Mouse (Mus musculus) limb, embryonic 13.5 days (tissue): ENCODE results near the gene Gpr39. TPM values are rescaled to one million over a fixed set of nuclear protein-coding genes. Genes with fewer than 3 reads are reported as not detected.
"Not testable (repeated sequence)": the region's sequence is repeated elsewhere in the genome, so short reads cannot be mapped to it uniquely, and the experiment has no call there.

Experiments used
- ATAC-seq: fragments of 200-750 bp; cut with Nextera tagmentation; 2 replicates; pipeline ENCODE4 v1.8.0; 2017; ENCODE audit warnings: low read depth, moderate number of reproducible peaks, moderate TSS enrichment; ENCODE audit not compliant: low FRiP score
- H3K27ac ChIP-seq: fragments of 300-500 bp; sonication (generic); 2 replicates; pipeline ENCODE4 v1.5.1; 2015; ENCODE audit warnings: inconsistent platforms, mild to moderate bottlenecking, moderate library complexity
- H3K27me3 ChIP-seq: fragments of 300-500 bp; sonication (generic); 2 replicates; pipeline ENCODE4 v1.6.1; 2015; ENCODE audit warnings: mild to moderate bottlenecking, inconsistent platforms
- H3K36me3 ChIP-seq: fragments of 300-500 bp; sonication (generic); 2 replicates; pipeline ENCODE4 v1.6.1; 2015; ENCODE audit warnings: inconsistent platforms, mild to moderate bottlenecking, moderate library complexity
- H3K4me1 ChIP-seq: fragments of 300-500 bp; sonication (generic); 2 replicates; pipeline ENCODE4 v1.6.1; 2015; ENCODE audit warnings: inconsistent platforms
- H3K4me2 ChIP-seq: fragments of 300-500 bp; sonication (generic); replicated peaks from 2 replicates; pipeline ENCODE4 v1.6.1; 2015; ENCODE audit warnings: inconsistent platforms, mild to moderate bottlenecking, moderate library complexity
- H3K4me3 ChIP-seq: fragments of 300-500 bp; sonication (generic); 2 replicates; pipeline ENCODE4 v1.5.1; 2015; ENCODE audit warnings: moderate library complexity, mild to moderate bottlenecking, inconsistent platforms
- H3K9ac ChIP-seq: fragments of 300-500 bp; sonication (generic); 2 replicates; pipeline ENCODE4 v1.6.1; 2015; ENCODE audit warnings: mild to moderate bottlenecking, inconsistent platforms
- H3K9me3 ChIP-seq: fragments of 300-500 bp; sonication (generic); 2 replicates; pipeline ENCODE4 v1.6.1; 2016; ENCODE audit warnings: inconsistent platforms
- WGBS: fragments of 180-500 bp; shearing (Covaris S2); methylation state at CpG from one replicate; pipeline ENCODE4 v1.1.7; 2015; 5-methylcytosine and 5-hydroxymethylcytosine counted together
- polyA plus RNA-seq: library from polyadenylated mRNA; unstranded; fragments of >200 nt; fragmentation: Nextera tagmentation; extraction: Ambion mirVana; gene quantifications from 2 replicates; pipeline ENCODE4 v1.2.1, GENCODE M21; 2015

Gene Gpr39
- 0.13 TPM in 1 of 2 replicates, not detected in the other for polyA plus RNA-seq

GRCm38 (mm10) chr1:125676790-125677273 is at the start of gene Gpr39:
Gpr39 (plus strand) TSS chr1:125676995.
- Histone ChIP-seq H3K27ac (no peak within 1 kb of the TSS), H3K9me3 (no peaks in the 10 kb centered on the region), H3K4me3 (no peak within 1 kb of the TSS), H3K27me3 (peaks cover 10% of the 10 kb centered on the region; the same call in 1 of the 2 replicates), H3K36me3 (no peaks in the 10 kb centered on the region), H3K4me1 (peaks cover 24% of the 10 kb centered on the region), H3K9ac (no peak within 1 kb of the TSS), H3K4me2 (0 out of 2 replicates have a peak within 1 kb of the TSS, but pooled peaks have one; percentile 16)
- ATAC-seq = no peak
- WGBS = 52% methylated on average over 15 of the region's 15 CpGs

- Histone ChIP-seq H3K9me3 (no peaks in the 10 kb centered on the region; the same call in 1 of the 2 replicates), H3K4me1 (peaks cover 12% of the 10 kb centered on the region), H3K4me2 (peak overlapping the region; percentile 9; the same call in 1 of the 2 replicates), H3K27me3 (no peaks in the 10 kb centered on the region), H3K4me3 (no peak overlapping the region), H3K27ac (no peak overlapping the region), H3K9ac (no peak overlapping the region), H3K36me3 (no peaks in the 10 kb centered on the region)
- WGBS = 55% methylated on average over 8 of the region's 8 CpGs
- peak; percentile 44; the same call in 1 of the 2 replicates for ATAC-seq
Measured at GRCm38 (mm10) chr1:125639501-125640253, 37.1 kb upstream of the Gpr39 start.

- no peaks in the 10 kb centered on the region for H3K36me3 ChIP-seq
- WGBS = 29% methylated on average over 1 of the region's 1 CpGs
- peaks cover 12% of the 10 kb centered on the region for H3K4me1 ChIP-seq
- H3K9ac ChIP-seq = no peak overlapping the region
- no peak overlapping the region for H3K4me3 ChIP-seq
- H3K27ac ChIP-seq = no peak overlapping the region
- no peak for ATAC-seq
- H3K9me3 ChIP-seq = no peaks in the 10 kb centered on the region
- H3K27me3 ChIP-seq = no peaks in the 10 kb centered on the region
- no peak overlapping the region for H3K4me2 ChIP-seq
Measured at GRCm38 (mm10) chr1:125643643-125644042, 33.2 kb upstream of the Gpr39 start.

- WGBS = 88% methylated on average over 2 of the region's 2 CpGs
- ATAC-seq, H3K9ac ChIP-seq, H3K36me3 ChIP-seq, H3K9me3 ChIP-seq, H3K4me2 ChIP-seq, H3K4me1 ChIP-seq, H3K27me3 ChIP-seq, H3K4me3 ChIP-seq, H3K27ac ChIP-seq: not testable (repeated sequence)
Measured at GRCm38 (mm10) chr1:125646816-125647215, 30.0 kb upstream of the Gpr39 start.

GRCm38 (mm10) chr1:125648011-125648410 is 28.8 kb upstream of the Gpr39 start:
- WGBS = 93% methylated on average over 4 of the region's 4 CpGs
- H3K4me2 ChIP-seq = no peak overlapping the region
- ATAC-seq = no peak
- no peak overlapping the region for H3K4me3 ChIP-seq
- H3K36me3 ChIP-seq = no peaks in the 10 kb centered on the region
- H3K4me1 ChIP-seq = no peaks in the 10 kb centered on the region
- no peaks in the 10 kb centered on the region for H3K9me3 ChIP-seq
- H3K9ac ChIP-seq = no peak overlapping the region
- H3K27me3 ChIP-seq = no peaks in the 10 kb centered on the region
- H3K27ac ChIP-seq = no peak overlapping the region

GRCm38 (mm10) chr1:125649056-125649455 is 27.7 kb upstream of the Gpr39 start:
- no peaks in the 10 kb centered on the region for H3K9me3 ChIP-seq
- no peak overlapping the region for H3K9ac ChIP-seq
- WGBS = 87% methylated on average over 3 of the region's 3 CpGs
- no peaks in the 10 kb centered on the region for H3K4me1 ChIP-seq
- H3K27ac ChIP-seq = no peak overlapping the region
- H3K27me3 ChIP-seq = no peaks in the 10 kb centered on the region
- no peak for ATAC-seq
- H3K4me2 ChIP-seq = no peak overlapping the region
- no peak overlapping the region for H3K4me3 ChIP-seq
- no peaks in the 10 kb centered on the region for H3K36me3 ChIP-seq

- Histone ChIP-seq H3K4me2 (no peak overlapping the region), H3K36me3 (no peaks in the 10 kb centered on the region), H3K9me3 (no peaks in the 10 kb centered on the region; the same call in 1 of the 2 replicates), H3K9ac (no peak overlapping the region), H3K27me3 (no peaks in the 10 kb centered on the region), H3K4me1 (no peaks in the 10 kb centered on the region), H3K27ac (no peak overlapping the region), H3K4me3 (no peak overlapping the region)
- ATAC-seq = no peak
- 66% methylated on average over 1 of the region's 1 CpGs for WGBS
Measured at GRCm38 (mm10) chr1:125652836-125653594, 23.8 kb upstream of the Gpr39 start.

- Histone ChIP-seq H3K4me1 (no peaks in the 10 kb centered on the region), H3K9ac (no peak overlapping the region), H3K4me2 (no peak overlapping the region), H3K36me3 (no peaks in the 10 kb centered on the region), H3K9me3 (no peaks in the 10 kb centered on the region; the same call in 1 of the 2 replicates), H3K27me3 (no peaks in the 10 kb centered on the region), H3K4me3 (no peak overlapping the region), H3K27ac (no peak overlapping the region)
- ATAC-seq = no peak
- 81% methylated on average over 5 of the region's 5 CpGs for WGBS
Measured at GRCm38 (mm10) chr1:125657416-125657815, 19.4 kb upstream of the Gpr39 start.

GRCm38 (mm10) chr1:125660151-125660550 is 16.6 kb upstream of the Gpr39 start:
- no peak for ATAC-seq
- Histone ChIP-seq H3K36me3 (no peaks in the 10 kb centered on the region), H3K4me2 (no peak overlapping the region), H3K9me3 (no peaks in the 10 kb centered on the region; the same call in 1 of the 2 replicates), H3K4me3 (no peak overlapping the region), H3K27ac (no peak overlapping the region), H3K4me1 (no peaks in the 10 kb centered on the region), H3K9ac (no peak overlapping the region), H3K27me3 (no peaks in the 10 kb centered on the region)
- 91% methylated on average over 4 of the region's 4 CpGs for WGBS

- H3K9me3 ChIP-seq = no peaks in the 10 kb centered on the region
- no peak overlapping the region for H3K9ac ChIP-seq
- H3K4me3 ChIP-seq = no peak overlapping the region
- H3K36me3 ChIP-seq = no peaks in the 10 kb centered on the region
- no peak overlapping the region for H3K4me2 ChIP-seq
- no peak overlapping the region for H3K27ac ChIP-seq
- no peak for ATAC-seq
- no peaks in the 10 kb centered on the region for H3K4me1 ChIP-seq
- WGBS = 90% methylated on average over 4 of the region's 4 CpGs
- H3K27me3 ChIP-seq = no peaks in the 10 kb centered on the region
Measured at GRCm38 (mm10) chr1:125660901-125661300, 15.9 kb upstream of the Gpr39 start.

GRCm38 (mm10) chr1:125662058-125662457 is 14.7 kb upstream of the Gpr39 start:
- Histone ChIP-seq H3K27ac (no peak overlapping the region), H3K9ac (no peak overlapping the region), H3K4me2 (no peak overlapping the region), H3K9me3 (no peaks in the 10 kb centered on the region), H3K27me3 (no peaks in the 10 kb centered on the region), H3K36me3 (no peaks in the 10 kb centered on the region), H3K4me3 (no peak overlapping the region), H3K4me1 (no peaks in the 10 kb centered on the region)
- ATAC-seq = no peak
- WGBS = 78% methylated on average over 2 of the region's 2 CpGs

- ATAC-seq = no peak
- Histone ChIP-seq H3K27ac (no peak overlapping the region), H3K4me2 (no peak overlapping the region), H3K4me3 (no peak overlapping the region), H3K36me3 (no peaks in the 10 kb centered on the region), H3K27me3 (no peaks in the 10 kb centered on the region), H3K4me1 (no peaks in the 10 kb centered on the region), H3K9ac (no peak overlapping the region), H3K9me3 (no peaks in the 10 kb centered on the region)
- 88% methylated on average over 5 of the region's 5 CpGs for WGBS
Measured at GRCm38 (mm10) chr1:125662660-125663059, 14.1 kb upstream of the Gpr39 start.
